Mouse (Mus musculus) intestine, postnatal 0 days (tissue): ENCODE data around the gene Zfyve27. TPM values are rescaled to one million over a fixed set of nuclear protein-coding genes. Genes with fewer than 3 reads are reported as not detected.

Experiments
- ATAC-seq: fragments of 200-750 bp; cut with Nextera tagmentation; 2 replicates; pipeline ENCODE4 v1.8.0; 2017; ENCODE audit warnings: mild to moderate bottlenecking, moderate TSS enrichment, moderate library complexity
- H3K27ac ChIP-seq: fragments of 300-500 bp; sonication (generic); 2 replicates; pipeline ENCODE4 v1.5.1; 2014; ENCODE audit warnings: mild to moderate bottlenecking, low read depth, low read length, moderate library complexity
- H3K27me3 ChIP-seq: fragments of 300-500 bp; sonication (generic); replicated peaks from 2 replicates; pipeline ENCODE4 v1.6.1; 2014; ENCODE audit warnings: low read length, mixed read lengths; ENCODE audit not compliant: control insufficient read depth, insufficient read depth
- H3K36me3 ChIP-seq: fragments of 300-500 bp; sonication (generic); 2 replicates; pipeline ENCODE4 v1.6.1; 2014; ENCODE audit warnings: mild to moderate bottlenecking, moderate library complexity; ENCODE audit not compliant: control insufficient read depth, insufficient read depth
- H3K4me1 ChIP-seq: fragments of 300-500 bp; sonication (generic); replicated peaks from 2 replicates; pipeline ENCODE4 v1.6.1; 2014; ENCODE audit warnings: antibody characterized with exemption, low read length, mixed read lengths; ENCODE audit not compliant: control insufficient read depth, insufficient read depth
- H3K4me2 ChIP-seq: fragments of 300-500 bp; sonication (generic); replicated peaks from 2 replicates; pipeline ENCODE4 v1.6.1; 2014; ENCODE audit warnings: low read depth, mild to moderate bottlenecking, moderate library complexity
- H3K4me3 ChIP-seq: fragments of 300-500 bp; sonication (generic); 2 replicates; pipeline ENCODE4 v1.5.1; 2014; ENCODE audit warnings: low read depth, low read length
- H3K9ac ChIP-seq: fragments of 300-500 bp; sonication (generic); 2 replicates; pipeline ENCODE4 v1.6.1; 2014; ENCODE audit warnings: mild to moderate bottlenecking, low read depth, low read length
- H3K9me3 ChIP-seq: fragments of 300-500 bp; sonication (generic); 2 replicates; pipeline ENCODE4 v1.6.1; 2016; ENCODE audit warnings: mixed run types; ENCODE audit not compliant: control insufficient read depth
- CTCF ChIP-seq: sonication (generic); IDR thresholded peaks from 2 replicates; pipeline ENCODE4 v1.5.1; 2016; ENCODE audit warnings: low read depth, mild to moderate bottlenecking, control low read depth, antibody characterized with exemption, moderate library complexity
- WGBS: fragments of 180-500 bp; shearing (Covaris S2); extraction: QIAGEN DNeasy Blood & Tissue Kit; methylation state at CpG from one replicate; pipeline ENCODE4 v1.1.7; 2014; 5-methylcytosine and 5-hydroxymethylcytosine counted together
- polyA plus RNA-seq: library from polyadenylated mRNA; unstranded; fragments of >200 nt; fragmentation: Nextera tagmentation; extraction: Ambion mirVana; gene quantifications from 2 replicates; pipeline ENCODE4 v1.2.1, GENCODE M21; 2015

Zfyve27 gene
- polyA plus RNA-seq, 1 experiment from 2014 or later: 13.3 TPM

DNA sequence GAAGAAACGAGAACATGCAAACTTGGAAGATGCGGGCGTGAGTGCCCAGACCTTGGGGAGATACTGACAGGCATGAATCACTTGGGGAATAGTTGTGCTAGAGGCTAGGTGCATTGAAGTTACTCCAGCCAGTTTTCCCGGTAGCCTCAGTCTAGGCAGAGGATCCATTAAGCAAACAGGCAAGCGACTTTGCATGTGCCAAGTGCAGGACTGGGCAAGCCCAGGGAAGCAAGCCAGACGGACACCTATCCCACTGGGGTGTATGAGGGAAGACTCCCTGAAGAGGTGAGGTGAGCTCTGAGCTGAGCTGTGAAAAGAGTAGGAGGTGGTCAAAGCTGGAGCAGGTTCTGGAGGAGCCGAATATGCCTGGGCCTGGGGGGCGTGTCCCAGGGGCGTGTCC is 3.7 kb downstream of the Zfyve27 start:
- ATAC-seq: no peak
- H3K9me3 ChIP-seq: no peaks in the 10 kb centered on the region
- no peak overlapping the region for H3K9ac ChIP-seq
- no peak overlapping the region for H3K4me2 ChIP-seq
- WGBS: 71% methylated on average over 9 of the region's 9 CpGs
- peaks cover 16% of the 10 kb centered on the region; the same call in 1 of the 2 replicates for H3K4me1 ChIP-seq
- no peak overlapping the region for H3K27ac ChIP-seq
- no peak for TF ChIP-seq CTCF
- 0 out of 2 replicates have a peak, but pooled peaks cover 2% of the 10 kb centered on the region for H3K27me3 ChIP-seq
- H3K36me3 ChIP-seq: no peaks in the 10 kb centered on the region
- no peak overlapping the region for H3K4me3 ChIP-seq

DNA sequence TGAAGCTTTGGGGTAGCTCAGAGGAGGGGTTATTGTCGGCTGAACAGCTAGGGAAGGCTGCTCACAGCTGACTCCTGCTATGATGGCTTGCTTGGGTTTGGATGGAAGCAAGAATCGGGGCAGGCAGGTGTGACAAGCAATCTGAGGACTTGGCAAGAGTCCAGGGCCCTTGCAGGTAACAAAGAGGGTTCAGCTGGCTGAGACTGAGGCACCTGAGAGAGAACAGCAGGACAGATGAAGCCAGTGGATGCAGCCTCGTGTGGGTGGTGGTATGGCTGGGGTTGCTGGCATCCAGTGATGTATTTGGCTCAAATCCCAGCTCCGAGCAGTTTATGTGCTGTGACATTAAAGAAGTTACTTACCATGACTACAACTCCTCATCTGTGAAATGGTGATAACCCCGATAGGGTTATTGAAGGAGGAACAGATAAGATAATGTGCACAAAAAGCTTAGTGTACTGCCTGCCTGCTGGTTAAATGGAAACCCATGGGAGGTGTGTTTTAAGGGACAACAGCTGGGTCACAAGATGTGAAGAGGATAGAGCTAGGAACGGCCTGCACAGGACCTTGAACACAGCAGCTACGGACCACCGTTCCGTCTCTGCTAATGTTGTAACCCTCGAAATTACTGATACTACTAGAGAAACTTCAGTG is 5.7 kb downstream of the Zfyve27 start:
- H3K27ac ChIP-seq: no peak overlapping the region; the same call in 1 of the 2 replicates
- H3K9me3 ChIP-seq: no peaks in the 10 kb centered on the region
- H3K9ac ChIP-seq: no peak overlapping the region
- peak overlapping the region; percentile 85 for H3K4me2 ChIP-seq
- no peak for ATAC-seq
- no peak for TF ChIP-seq CTCF
- 0 out of 2 replicates have a peak, but pooled peaks cover 2% of the 10 kb centered on the region for H3K27me3 ChIP-seq
- H3K4me3 ChIP-seq: peak overlapping the region; percentile 80; the same call in 1 of the 2 replicates
- peaks cover 16% of the 10 kb centered on the region; the same call in 1 of the 2 replicates for H3K4me1 ChIP-seq
- 0 out of 2 replicates have a peak, but pooled peaks cover 2% of the 10 kb centered on the region for H3K36me3 ChIP-seq
- WGBS: 29% methylated on average over 10 of the region's 10 CpGs

DNA sequence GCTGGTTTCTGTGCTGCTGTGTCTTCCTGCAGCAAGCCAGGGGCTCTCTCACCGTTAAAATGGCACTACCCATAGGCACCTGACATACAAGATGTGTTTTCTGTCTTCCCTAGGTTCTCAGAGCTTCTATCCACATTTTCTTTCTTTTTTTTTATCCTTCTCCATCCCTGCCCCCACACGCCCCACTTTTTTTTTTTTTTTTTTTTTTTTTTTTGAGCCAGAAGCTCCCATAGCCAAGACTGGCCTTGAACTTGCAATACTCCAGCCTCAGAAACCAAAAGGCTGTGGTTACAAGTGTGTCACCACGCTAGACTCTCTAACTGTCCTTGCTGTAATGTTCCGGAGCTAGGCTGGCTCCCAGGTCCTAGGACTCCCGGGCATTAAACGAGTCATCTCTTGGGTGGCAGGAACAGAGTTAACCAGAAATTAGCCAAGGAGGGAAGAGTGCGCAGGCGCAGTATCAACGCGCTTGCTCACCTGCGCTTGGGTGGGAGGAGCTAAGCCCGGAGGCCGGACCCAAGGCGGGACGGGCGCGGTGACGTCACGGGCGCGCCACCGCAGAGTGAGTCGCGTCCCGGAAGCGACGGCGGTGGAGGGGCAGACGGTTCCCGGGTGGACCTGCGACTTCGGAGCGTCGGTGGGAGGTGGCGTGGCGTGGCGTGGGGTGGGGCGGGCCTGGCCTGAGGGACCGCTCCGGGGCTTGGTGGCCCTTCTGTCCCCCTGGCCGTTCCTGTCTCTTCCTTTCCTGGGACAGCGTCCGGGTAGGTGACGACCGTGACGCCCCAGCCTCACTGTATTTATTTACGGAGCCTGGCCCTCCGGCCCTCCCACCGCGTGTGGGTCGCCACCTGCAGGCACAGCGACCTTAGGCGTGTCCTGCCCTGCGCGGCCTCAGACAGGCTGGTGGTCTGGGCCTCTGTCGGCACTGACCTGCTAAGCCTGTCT is 6.5 kb downstream of the Zfyve27 start:
- Histone ChIP-seq H3K9me3 (no peaks in the 10 kb centered on the region), H3K9ac (peak overlapping the region; percentile 79), H3K27me3 (0 out of 2 replicates have a peak, but pooled peaks cover 2% of the 10 kb centered on the region), H3K4me2 (peak overlapping the region; percentile 85), H3K4me3 (peak overlapping the region; percentile 80), H3K4me1 (peaks cover 16% of the 10 kb centered on the region; the same call in 1 of the 2 replicates), H3K27ac (peak overlapping the region; percentile 42), H3K36me3 (0 out of 2 replicates have a peak, but pooled peaks cover 5% of the 10 kb centered on the region)
- peak; percentile 34; the same call in 1 of the 2 replicates for TF ChIP-seq CTCF
- ATAC-seq: peak; percentile 90
- under 1% methylated on average over 51 of the region's 56 CpGs for WGBS

DNA sequence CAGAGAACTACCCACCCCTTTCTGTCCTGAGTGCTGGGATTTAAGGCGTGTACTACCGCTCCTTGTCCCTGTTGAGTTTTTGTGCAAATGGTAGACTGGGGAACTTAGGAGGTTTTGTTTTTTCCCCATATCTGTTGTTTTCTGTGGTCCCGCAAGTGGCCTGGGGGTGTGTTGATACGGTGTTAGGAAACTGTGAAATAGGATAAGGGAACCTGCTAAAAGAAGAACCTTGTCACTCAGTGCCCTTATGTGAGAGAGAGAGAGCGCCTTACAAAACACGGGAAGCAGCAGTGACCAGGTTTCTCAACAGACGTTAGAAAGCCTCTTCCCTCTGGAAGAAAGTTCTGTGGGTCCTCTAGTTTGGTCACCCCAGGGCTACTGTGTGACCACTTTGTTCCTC is 13.1 kb downstream of the Zfyve27 start:
- no peaks in the 10 kb centered on the region for H3K27me3 ChIP-seq
- H3K36me3 ChIP-seq: peaks cover 46% of the 10 kb centered on the region
- no peak overlapping the region for H3K4me3 ChIP-seq
- H3K27ac ChIP-seq: no peak overlapping the region
- ATAC-seq: no peak
- H3K4me2 ChIP-seq: no peak overlapping the region
- no peak for TF ChIP-seq CTCF
- WGBS: 82% methylated on average over 7 of the region's 7 CpGs
- H3K9me3 ChIP-seq: no peaks in the 10 kb centered on the region
- peaks cover under 1% of the 10 kb centered on the region; the same call in 1 of the 2 replicates for H3K4me1 ChIP-seq
- no peak overlapping the region for H3K9ac ChIP-seq

DNA sequence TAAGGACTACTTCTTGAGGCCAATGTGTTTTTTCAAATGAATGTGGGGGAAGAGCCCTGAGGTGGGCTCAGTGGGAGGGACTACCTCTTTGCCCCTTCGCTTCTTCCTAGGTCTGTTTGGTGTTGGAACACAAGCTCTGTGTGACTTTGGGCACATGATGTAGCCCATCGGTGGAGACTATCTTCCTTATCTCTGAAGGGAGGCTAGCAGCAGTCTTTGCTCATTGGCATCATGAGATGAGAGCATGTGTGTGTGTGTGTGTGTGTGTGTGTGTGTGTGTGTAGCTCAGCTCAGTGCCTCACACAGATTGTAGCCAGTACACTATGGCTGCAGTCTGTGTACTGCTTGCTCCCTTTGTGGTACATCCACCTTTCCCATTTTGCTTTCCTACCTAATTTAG is 13.7 kb downstream of the Zfyve27 start:
- 83% methylated on average over 2 of the region's 2 CpGs for WGBS

DNA sequence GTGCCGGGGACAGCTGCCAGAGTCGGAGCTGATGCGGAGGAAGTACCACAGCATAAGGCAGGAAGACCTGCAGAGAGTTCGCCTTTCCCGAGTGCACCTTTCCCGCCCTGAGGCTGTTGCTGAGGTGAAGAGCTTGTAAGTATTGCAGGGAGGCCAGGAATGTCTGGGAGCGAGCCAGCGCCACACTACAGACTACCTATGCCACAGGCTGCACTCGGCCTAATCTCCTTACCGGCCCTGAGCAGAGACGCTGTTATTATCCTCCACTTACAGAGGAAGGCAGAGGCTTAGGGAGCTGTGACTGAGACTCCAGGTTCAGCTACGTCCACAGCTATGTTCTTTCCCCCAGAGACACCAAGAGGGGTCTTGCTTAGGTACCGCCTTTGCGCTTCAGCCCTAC is 15.6 kb downstream of the Zfyve27 start:
- no peaks in the 10 kb centered on the region for H3K9me3 ChIP-seq
- no peak for TF ChIP-seq CTCF
- 92% methylated on average over 14 of the region's 14 CpGs for WGBS
- no peaks in the 10 kb centered on the region for H3K4me1 ChIP-seq
- no peak overlapping the region for H3K27ac ChIP-seq
- H3K9ac ChIP-seq: no peak overlapping the region
- peaks cover 63% of the 10 kb centered on the region for H3K36me3 ChIP-seq
- ATAC-seq: no peak
- no peaks in the 10 kb centered on the region for H3K27me3 ChIP-seq
- H3K4me3 ChIP-seq: no peak overlapping the region
- H3K4me2 ChIP-seq: no peak overlapping the region

More for the DNA sequence above, 13.7 kb downstream of the Zfyve27 start:
- Histone ChIP-seq H3K4me3 (no peak overlapping the region), H3K9me3 (no peaks in the 10 kb centered on the region), H3K9ac (no peak overlapping the region), H3K36me3 (peaks cover 46% of the 10 kb centered on the region), H3K4me1 (no peaks in the 10 kb centered on the region), H3K27ac (no peak overlapping the region), H3K4me2 (no peak overlapping the region), H3K27me3 (no peaks in the 10 kb centered on the region)
- no peak for TF ChIP-seq CTCF
- ATAC-seq: no peak
